Comparison of ENCODE assay signal across 22 mouse cellular contexts in genomic region chr11:11769281-11769680, GRCm38 (mm10).
"Had no signal": no experiment of that assay in that cellular context is flagged by ENCODE, and none has a peak within 500 bp of the region (broad histone marks: within the 10 kb centered on the region; RNA-seq: fewer than 3 reads in every experiment).

No protein-coding gene starts in this region.

- H3K9ac ChIP-seq: limb, embryonic 12.5 days; limb, embryonic 15.5 days; liver, embryonic 14.5 days; liver, postnatal 0 days; lung, embryonic 14.5 days; midbrain, embryonic 15.5 days; neural tube, embryonic 12.5 days; neural tube, embryonic 15.5 days had no signal

- H3K27ac ChIP-seq: limb, embryonic 12.5 days; limb, embryonic 15.5 days; liver, embryonic 14.5 days; macrophage; midbrain, embryonic 15.5 days; neural tube, embryonic 12.5 days; neural tube, embryonic 15.5 days; stomach, postnatal 0 days had no signal

- H3K27me3 ChIP-seq: limb, embryonic 12.5 days; limb, embryonic 15.5 days; midbrain, embryonic 15.5 days; neural tube, embryonic 12.5 days; neural tube, embryonic 15.5 days had no signal

- ATAC-seq: liver, postnatal 0 days; lung, postnatal 0 days; midbrain, embryonic 15.5 days had no signal

- H3K4me2 ChIP-seq: limb, embryonic 12.5 days; limb, embryonic 15.5 days; liver, embryonic 11.5 days; lung, embryonic 14.5 days; midbrain, embryonic 11.5 days; midbrain, embryonic 15.5 days; neural tube, embryonic 12.5 days; neural tube, embryonic 15.5 days had no signal

- DNase-seq: kidney, postnatal 14 days; kidney, postnatal 4 days; left cerebral cortex, postnatal 4 days; liver, postnatal 0 days; lung, embryonic 14.5 days; right cerebral cortex, adult 18-20 months; right cerebral cortex, postnatal 14 days; right cerebral cortex, postnatal 4 days; thymus, adult 2 months; thymus, postnatal 14 days; thymus, postnatal 4 days had no signal

- H3K4me3 ChIP-seq: limb, embryonic 12.5 days; limb, embryonic 15.5 days; midbrain, embryonic 15.5 days; neural tube, embryonic 12.5 days; neural tube, embryonic 15.5 days had no signal

- H3K4me1 ChIP-seq: limb, embryonic 12.5 days; limb, embryonic 15.5 days; midbrain, embryonic 15.5 days; neural tube, embryonic 12.5 days; neural tube, embryonic 15.5 days had no signal

- H3K9me3 ChIP-seq: limb, embryonic 12.5 days; limb, embryonic 15.5 days; midbrain, embryonic 15.5 days; neural tube, embryonic 12.5 days; neural tube, embryonic 15.5 days had no signal

- H3K36me3 ChIP-seq: limb, embryonic 12.5 days; limb, embryonic 15.5 days; midbrain, embryonic 15.5 days; neural tube, embryonic 12.5 days; neural tube, embryonic 15.5 days had no signal
